Mouse (Mus musculus) stomach, embryonic 15.5 days (tissue): Measurements from ENCODE around the gene Wdr12. TPM values are rescaled to one million over a fixed set of nuclear protein-coding genes. Genes with fewer than 3 reads are reported as not detected.
"Not testable (repeated sequence)": the region's sequence is repeated elsewhere in the genome, so short reads cannot be mapped to it uniquely, and the experiment has no call there.

Experiments
- ATAC-seq: fragments of 200-750 bp; cut with Nextera tagmentation; 2 replicates; pipeline ENCODE4 v1.8.0; 2017; ENCODE audit warnings: low read depth, moderate number of reproducible peaks, moderate TSS enrichment; ENCODE audit not compliant: insufficient read depth, low FRiP score
- H3K27ac ChIP-seq: fragments of 300-500 bp; sonication (generic); 2 replicates; pipeline ENCODE4 v1.5.1; 2015; ENCODE audit warnings: mild to moderate bottlenecking, inconsistent platforms
- H3K27me3 ChIP-seq: fragments of 300-500 bp; sonication (generic); replicated peaks from 2 replicates; pipeline ENCODE4 v1.6.1; 2015; ENCODE audit warnings: inconsistent platforms
- H3K36me3 ChIP-seq: fragments of 300-500 bp; sonication (generic); 2 replicates; pipeline ENCODE4 v1.6.1; 2015; ENCODE audit warnings: inconsistent platforms
- H3K4me1 ChIP-seq: fragments of 300-500 bp; sonication (generic); 2 replicates; pipeline ENCODE4 v1.6.1; 2015; ENCODE audit warnings: inconsistent platforms
- H3K4me2 ChIP-seq: fragments of 300-500 bp; sonication (generic); 2 replicates; pipeline ENCODE4 v1.6.1; 2015; ENCODE audit warnings: mild to moderate bottlenecking, inconsistent platforms
- H3K4me3 ChIP-seq: fragments of 300-500 bp; sonication (generic); replicated peaks from 2 replicates; pipeline ENCODE4 v1.5.1; 2015; ENCODE audit warnings: inconsistent platforms
- H3K9ac ChIP-seq: fragments of 300-500 bp; sonication (generic); 2 replicates; pipeline ENCODE4 v1.6.1; 2015; ENCODE audit warnings: inconsistent platforms
- H3K9me3 ChIP-seq: fragments of 300-500 bp; sonication (generic); 2 replicates; pipeline ENCODE4 v1.6.1; 2016; ENCODE audit warnings: inconsistent platforms
- WGBS: fragments of 180-500 bp; shearing (Covaris S2); methylation state at CpG from one replicate; pipeline ENCODE4 v1.1.7; 2015; 5-methylcytosine and 5-hydroxymethylcytosine counted together
- polyA plus RNA-seq: library from polyadenylated mRNA; unstranded; fragments of >200 nt; fragmentation: Nextera tagmentation; extraction: Ambion mirVana; gene quantifications from 2 replicates; pipeline ENCODE4 v1.2.1, GENCODE M21; 2015

Gene Wdr12
- polyA plus RNA-seq, 1 experiment from 2014 or later: 45.2 TPM

- Histone ChIP-seq H3K9me3 (no peaks in the 10 kb centered on the region), H3K4me1 (no peaks in the 10 kb centered on the region), H3K9ac (no peak overlapping the region), H3K4me3 (no peak overlapping the region), H3K27me3 (no peaks in the 10 kb centered on the region), H3K4me2 (no peak overlapping the region), H3K27ac (no peak overlapping the region), H3K36me3 (no peaks in the 10 kb centered on the region)
- 79% methylated on average over 3 of the region's 3 CpGs for WGBS
- no peak for ATAC-seq
Measured at GRCm38 (mm10) chr1:60056310-60056709, 42.1 kb downstream of the Wdr12 start.

GRCm38 (mm10) chr1:60054659-60055058 lies 43.8 kb downstream of the Wdr12 start:
- Histone ChIP-seq H3K4me1 (no peaks in the 10 kb centered on the region), H3K4me3 (no peak overlapping the region), H3K9ac (no peak overlapping the region), H3K27me3 (no peaks in the 10 kb centered on the region), H3K36me3 (no peaks in the 10 kb centered on the region), H3K27ac (no peak overlapping the region), H3K9me3 (no peaks in the 10 kb centered on the region), H3K4me2 (no peak overlapping the region)
- 30% methylated on average over 3 of the region's 3 CpGs for WGBS
- no peak for ATAC-seq

- not testable (repeated sequence) for H3K4me2 ChIP-seq, H3K4me3 ChIP-seq, H3K27me3 ChIP-seq, H3K9ac ChIP-seq, H3K4me1 ChIP-seq, H3K27ac ChIP-seq, ATAC-seq, H3K36me3 ChIP-seq, H3K9me3 ChIP-seq
- 91% methylated on average over 5 of the region's 5 CpGs for WGBS
Measured at GRCm38 (mm10) chr1:60047481-60047880, 51.0 kb downstream of the Wdr12 start.

- Histone ChIP-seq H3K9ac (no peak overlapping the region), H3K36me3 (no peaks in the 10 kb centered on the region), H3K27ac (no peak overlapping the region), H3K27me3 (peaks cover 13% of the 10 kb centered on the region), H3K9me3 (no peaks in the 10 kb centered on the region), H3K4me2 (no peak overlapping the region), H3K4me1 (peaks cover 6% of the 10 kb centered on the region), H3K4me3 (no peak overlapping the region)
- no peak for ATAC-seq
- 92% methylated on average over 1 of the region's 1 CpGs for WGBS
Measured at GRCm38 (mm10) chr1:60044595-60044994, 53.9 kb downstream of the Wdr12 start.

GRCm38 (mm10) chr1:60042796-60043469 lies 55.5 kb downstream of the Wdr12 start, which contains the start of gene Ica1l:
Gene Ica1l (minus strand): TSS chr1:60043184.
- H3K4me2 ChIP-seq: peak within 1 kb of the TSS; percentile 78
- no peak within 1 kb of the TSS for H3K27ac ChIP-seq
- WGBS: under 1% methylated on average over 77 of the region's 99 CpGs
- H3K9ac ChIP-seq: peak within 1 kb of the TSS; percentile 20; the same call in 1 of the 2 replicates
- H3K9me3 ChIP-seq: no peaks in the 10 kb centered on the region
- peak within 1 kb of the TSS; percentile 71 for H3K4me3 ChIP-seq
- ATAC-seq: peak; percentile 65; the same call in 1 of the 2 replicates
- peaks cover 13% of the 10 kb centered on the region for H3K27me3 ChIP-seq
- H3K4me1 ChIP-seq: peaks cover 6% of the 10 kb centered on the region
- no peaks in the 10 kb centered on the region for H3K36me3 ChIP-seq

- no peaks in the 10 kb centered on the region for H3K9me3 ChIP-seq
- H3K4me3 ChIP-seq: peak overlapping the region; percentile 71
- 3% methylated on average over 19 of the region's 19 CpGs for WGBS
- peak overlapping the region; percentile 78 for H3K4me2 ChIP-seq
- no peak overlapping the region for H3K27ac ChIP-seq
- H3K4me1 ChIP-seq: peaks cover 6% of the 10 kb centered on the region
- no peak for ATAC-seq
- H3K27me3 ChIP-seq: peaks cover 13% of the 10 kb centered on the region
- no peaks in the 10 kb centered on the region for H3K36me3 ChIP-seq
- 0 out of 2 replicates have a peak overlapping the region, but pooled peaks have one; percentile 20 for H3K9ac ChIP-seq
Measured at GRCm38 (mm10) chr1:60042398-60042795, 56.0 kb downstream of the Wdr12 start.

GRCm38 (mm10) chr1:60035044-60035443 lies 63.4 kb downstream of the Wdr12 start:
- Histone ChIP-seq H3K4me2 (no peak overlapping the region), H3K4me3 (no peak overlapping the region), H3K27me3 (no peaks in the 10 kb centered on the region), H3K9me3 (no peaks in the 10 kb centered on the region), H3K9ac (no peak overlapping the region), H3K27ac (no peak overlapping the region), H3K4me1 (no peaks in the 10 kb centered on the region), H3K36me3 (no peaks in the 10 kb centered on the region)
- no peak for ATAC-seq
- WGBS: 85% methylated on average over 2 of the region's 2 CpGs

Other genes starting within 250 kb of the Wdr12 start
- gene Fam117b, start 185.6 kb downstream of the Wdr12 start, polyA plus RNA-seq: 7.0 and 8.0 TPM in 2 replicates
- gene Ica1l, start 55.5 kb downstream of the Wdr12 start, polyA plus RNA-seq: 0.70 and 1.4 TPM in 2 replicates
- gene Carf, start 398 bp downstream of the Wdr12 start, polyA plus RNA-seq: 5.1 and 6.0 TPM in 2 replicates
- gene Nbeal1, start 82.0 kb upstream of the Wdr12 start, polyA plus RNA-seq: 7.8 and 8.4 TPM in 2 replicates
- gene Cyp20a1, start 244.7 kb upstream of the Wdr12 start, polyA plus RNA-seq: 26.2 and 28.5 TPM in 2 replicates